Mouse (Mus musculus): ENCODE data around the gene Dixdc1. TPM values are rescaled to one million over a fixed set of nuclear protein-coding genes. Genes with fewer than 3 reads are reported as not detected.
A peak's percentile ranks its signal among the peaks of the same experiment; 100 is the strongest.

Dixdc1 gene
- total and polyA plus RNA-seq, 3 experiments: 0.07 TPM; not detected in 2

DNA sequence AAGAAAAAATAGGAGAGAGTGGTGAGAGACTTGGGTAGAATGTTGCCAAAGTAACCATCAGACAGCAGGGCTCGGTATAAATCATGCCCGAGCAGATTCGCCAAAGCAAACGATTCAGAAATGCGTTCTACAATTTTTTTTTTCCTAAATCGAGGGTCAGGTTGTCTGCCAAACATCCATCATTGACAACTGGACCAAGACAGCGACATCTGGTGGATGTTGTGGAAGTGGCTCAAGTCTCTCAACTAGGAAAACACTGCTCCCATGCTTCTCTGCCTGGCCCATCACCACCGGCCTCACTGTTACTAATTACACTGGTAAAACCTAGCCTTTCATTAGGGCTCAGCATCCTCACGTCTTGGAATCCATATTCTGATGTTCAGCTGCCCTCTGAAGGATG lies 4.3 kb downstream of the Dixdc1 start (continued):
- TF ChIP-seq TCF12 (IDR thresholded peaks at IDR 0.05; ENCODE audit: low read depth, low read length) (no peak), RAD21 (IDR thresholded peaks at IDR 0.05; ENCODE audit: low read depth, low read length) (peak; percentile 33), MAFK (IDR thresholded peaks at IDR 0.05; ENCODE audit: borderline replicate concordance, low read depth, low read length) (no peak), ETS1 (IDR thresholded peaks at IDR 0.05; ENCODE audit: low read depth, low read length) (no peak), MXI1 (IDR thresholded peaks at IDR 0.05; ENCODE audit: low read depth, low read length) (no peak), MAX (IDR thresholded peaks at IDR 0.05; ENCODE audit: low read length) (no peak)

DNA sequence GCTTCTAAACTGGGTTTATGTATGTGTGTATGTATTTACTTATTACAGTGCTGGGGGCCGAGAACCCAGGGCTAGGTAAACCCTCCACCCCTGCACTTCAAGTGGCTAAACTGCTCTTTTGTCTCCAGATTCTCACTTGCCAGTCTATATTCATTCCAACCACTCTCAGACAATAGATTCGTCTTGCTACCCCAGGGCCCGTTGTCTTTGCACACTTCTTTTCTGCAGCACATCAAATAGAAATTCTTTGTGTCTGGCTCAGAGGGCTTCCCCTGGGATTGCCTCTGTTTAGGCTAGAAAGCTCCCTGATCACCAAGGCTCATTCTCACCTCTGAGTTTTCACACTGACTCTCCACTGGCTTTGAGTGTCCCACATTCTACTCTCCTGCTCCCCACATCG lies 6.8 kb downstream of the Dixdc1 start:
- TF ChIP-seq ZC3H11A (IDR thresholded peaks at IDR 0.05; ENCODE audit: low read depth, low read length): no peak
- no peak for TF ChIP-seq CHD2 (IDR thresholded peaks at IDR 0.05; ENCODE audit: low read length)
- no peak for TF ChIP-seq TAL1 (IDR thresholded peaks at IDR 0.05; ENCODE audit: low read length)
- no peak for TF ChIP-seq USF2 (IDR thresholded peaks at IDR 0.05; ENCODE audit: borderline replicate concordance in 1 of 2, insufficient read depth in 1 of 2, low read depth in 1 of 2, low read length in 2 of 2)
- TF ChIP-seq MYB (IDR thresholded peaks at IDR 0.05; ENCODE audit: low read depth, low read length): no peak
- no peak for TF ChIP-seq MAFK (IDR thresholded peaks at IDR 0.05; ENCODE audit: borderline replicate concordance, low read depth, low read length)
- no peak for TF ChIP-seq SMC3 (IDR thresholded peaks at IDR 0.05; ENCODE audit: low read depth, low read length)
- TF ChIP-seq MEF2A (IDR thresholded peaks at IDR 0.05; ENCODE audit: extremely low read depth, insufficient replicate concordance, low read depth, low read length, poor library complexity, severe bottlenecking): no peak
- TF ChIP-seq NRF1 (IDR thresholded peaks at IDR 0.05; ENCODE audit: insufficient read depth, low read depth, low read length, poor library complexity, severe bottlenecking): no peak
- no peak for TF ChIP-seq KAT2A (conservative IDR thresholded peaks at IDR 0.05; ENCODE audit: low read depth, low read length)
- TF ChIP-seq TCF12 (IDR thresholded peaks at IDR 0.05; ENCODE audit: low read depth, low read length): no peak
- no peak for TF ChIP-seq ZNF384 (IDR thresholded peaks at IDR 0.05; ENCODE audit: low read depth, low read length)
- no peak for TF ChIP-seq E2F4 (IDR thresholded peaks at IDR 0.05; ENCODE audit: borderline replicate concordance, low read depth, low read length)
- TF ChIP-seq ZMIZ1 (IDR thresholded peaks at IDR 0.05; ENCODE audit: low read depth, low read length): no peak
- no peak for TF ChIP-seq UBTF (IDR thresholded peaks at IDR 0.05; ENCODE audit: borderline replicate concordance, insufficient read depth, low read depth, low read length)
- Histone ChIP-seq H3K36me3 (ENCODE audit: control insufficient read depth in 1 of 2, insufficient read depth in 2 of 2, low read length in 2 of 2) (no peaks in the 10 kb centered on the region), H3K79me2 (ENCODE audit: control insufficient read depth, insufficient read depth, low read length, poor library complexity) (no peaks in the 10 kb centered on the region), H3K9me3 (replicated peaks; ENCODE audit: insufficient read depth, low read length) (no peaks in the 10 kb centered on the region), H3K4me1 (ENCODE audit: control insufficient read depth in 1 of 2, insufficient read depth in 2 of 2, low read length in 2 of 2) (no peaks in the 10 kb centered on the region), H3K27ac (ENCODE audit: control insufficient read depth, low read depth, low read length) (no peak overlapping the region), H3K9ac (ENCODE audit: control insufficient read depth, low read depth, low read length, poor library complexity, severe bottlenecking) (no peak overlapping the region), H3K27me3 (ENCODE audit: control insufficient read depth in 1 of 2, insufficient read depth in 2 of 2, low read length in 2 of 2) (peaks cover 0 to 8% of the 10 kb centered on the region in 2 experiments), H3K4me3 (ENCODE audit: control insufficient read depth in 1 of 2, insufficient read depth in 1 of 2, low read depth in 2 of 2, low read length in 2 of 2) (no peak overlapping the region)
- DNase-seq (ENCODE audit: low read depth, low spot score): no peak
